Mouse (Mus musculus) adipocyte (in vitro differentiated cells): ENCODE measurements around the gene Myrf.
A peak's percentile ranks its signal among the peaks of the same experiment; 100 is the strongest.

Experiments
- DNase-seq: peaks from one replicate; pipeline ENCODE4 v3.0.0-alpha.2; 2016; ENCODE audit warnings: low spot score

Gene Myrf

GRCm38 (mm10) chr19:10205051-10205450 is 35.5 kb downstream of the Myrf start:
- DNase-seq = no peak

- DNase-seq = peak; percentile 82
Measured at GRCm38 (mm10) chr19:10204616-10205001, 35.9 kb downstream of the Myrf start.

GRCm38 (mm10) chr19:10203848-10204615 is 36.5 kb downstream of the Myrf start, which contains the start of the genes Tmem258 and Fen1:
Tmem258 (plus strand) TSS chr19:10204014.
Fen1 (minus strand) TSS chr19:10204169.
- DNase-seq = peak; percentile 97

GRCm38 (mm10) chr19:10203146-10203847 is 37.3 kb downstream of the Myrf start:
- no peak for DNase-seq

- peak; percentile 89 for DNase-seq
Measured at GRCm38 (mm10) chr19:10198723-10199122, 41.8 kb downstream of the Myrf start.

GRCm38 (mm10) chr19:10198286-10198685 is 42.3 kb downstream of the Myrf start:
- no peak for DNase-seq

GRCm38 (mm10) chr19:10197130-10197529 is 43.4 kb downstream of the Myrf start:
- no peak for DNase-seq

- DNase-seq = peak; percentile 78
Measured at GRCm38 (mm10) chr19:10195252-10195651, 45.3 kb downstream of the Myrf start.

GRCm38 (mm10) chr19:10194337-10194736 is 46.2 kb downstream of the Myrf start:
- DNase-seq = no peak

GRCm38 (mm10) chr19:10191326-10191725 is 49.2 kb downstream of the Myrf start:
- no peak for DNase-seq

- DNase-seq = peak; percentile 84
Measured at GRCm38 (mm10) chr19:10190796-10191195, 49.8 kb downstream of the Myrf start.

GRCm38 (mm10) chr19:10189940-10190339 is 50.6 kb downstream of the Myrf start:
- DNase-seq = no peak

GRCm38 (mm10) chr19:10189022-10189421 is 51.5 kb downstream of the Myrf start:
- no peak for DNase-seq

GRCm38 (mm10) chr19:10188281-10188811 is 52.2 kb downstream of the Myrf start:
- peak; percentile 71 for DNase-seq

- DNase-seq = no peak
Measured at GRCm38 (mm10) chr19:10186569-10186968, 54.0 kb downstream of the Myrf start.

GRCm38 (mm10) chr19:10185876-10186275 is 54.7 kb downstream of the Myrf start:
- no peak for DNase-seq

- peak; percentile 76 for DNase-seq
Measured at GRCm38 (mm10) chr19:10184096-10184495, 56.5 kb downstream of the Myrf start.

- peak; percentile 82 for DNase-seq
Measured at GRCm38 (mm10) chr19:10183299-10183983, 57.1 kb downstream of the Myrf start.

- peak; percentile 89 for DNase-seq
Measured at GRCm38 (mm10) chr19:10182670-10183298, 57.8 kb downstream of the Myrf start, which contains the start of gene Fads1. Fads1 (plus strand) TSS chr19:10182888.

GRCm38 (mm10) chr19:10182142-10182541 is 58.4 kb downstream of the Myrf start:
- DNase-seq = no peak

- peak; percentile 92 for DNase-seq
Measured at GRCm38 (mm10) chr19:10181225-10181624, 59.3 kb downstream of the Myrf start.

- DNase-seq = peak; percentile 50
Measured at GRCm38 (mm10) chr19:10176941-10177372, 63.6 kb downstream of the Myrf start.
